Mouse (Mus musculus) hindbrain, embryonic 10.5 days (tissue): ENCODE measurements around the gene Gatb. TPM values are rescaled to one million over a fixed set of nuclear protein-coding genes. Genes with fewer than 3 reads are reported as not detected.
A peak's percentile ranks its signal among the peaks of the same experiment; 100 is the strongest.

Source experiments
- DNase-seq: peaks from one replicate; pipeline ENCODE4 v3.0.0-alpha.2; 2017; ENCODE audit warnings: low spot score
- H3K27ac ChIP-seq: fragments of 300-500 bp; sonication (generic); 2 replicates; pipeline ENCODE4 v1.5.1; 2016; ENCODE audit warnings: mild to moderate bottlenecking, moderate library complexity
- H3K27me3 ChIP-seq: fragments of 300-500 bp; sonication (generic); 2 replicates; pipeline ENCODE4 v1.6.1; 2016; ENCODE audit warnings: mild to moderate bottlenecking; ENCODE audit not compliant: poor library complexity, insufficient read depth, severe bottlenecking
- H3K36me3 ChIP-seq: fragments of 300-500 bp; sonication (generic); 2 replicates; pipeline ENCODE4 v1.6.1; 2016; ENCODE audit warnings: mild to moderate bottlenecking, moderate library complexity
- H3K4me1 ChIP-seq: fragments of 300-500 bp; sonication (generic); replicated peaks from 2 replicates; pipeline ENCODE4 v1.6.1; 2016; ENCODE audit warnings: mild to moderate bottlenecking
- H3K4me3 ChIP-seq: fragments of 300-500 bp; sonication (generic); 2 replicates; pipeline ENCODE4 v1.5.1; 2016; ENCODE audit warnings: mild to moderate bottlenecking, moderate library complexity
- H3K9me3 ChIP-seq: fragments of 300-500 bp; sonication (generic); 2 replicates; pipeline ENCODE4 v1.6.1; 2016; ENCODE audit warnings: mild to moderate bottlenecking, moderate library complexity
- WGBS: fragments of 180-500 bp; shearing (Covaris S2); methylation state at CpG from one replicate; pipeline ENCODE4 v1.1.7; 2016; 5-methylcytosine and 5-hydroxymethylcytosine counted together
- polyA plus RNA-seq: library from polyadenylated mRNA; unstranded; fragments of >200 nt; fragmentation: Nextera tagmentation; extraction: Ambion mirVana; gene quantifications from 2 replicates; pipeline ENCODE4 v1.2.1, GENCODE M21; 2016

Gene Gatb
- polyA plus RNA-seq, 1 experiment from 2014 or later, result 23.2 TPM

DNA sequence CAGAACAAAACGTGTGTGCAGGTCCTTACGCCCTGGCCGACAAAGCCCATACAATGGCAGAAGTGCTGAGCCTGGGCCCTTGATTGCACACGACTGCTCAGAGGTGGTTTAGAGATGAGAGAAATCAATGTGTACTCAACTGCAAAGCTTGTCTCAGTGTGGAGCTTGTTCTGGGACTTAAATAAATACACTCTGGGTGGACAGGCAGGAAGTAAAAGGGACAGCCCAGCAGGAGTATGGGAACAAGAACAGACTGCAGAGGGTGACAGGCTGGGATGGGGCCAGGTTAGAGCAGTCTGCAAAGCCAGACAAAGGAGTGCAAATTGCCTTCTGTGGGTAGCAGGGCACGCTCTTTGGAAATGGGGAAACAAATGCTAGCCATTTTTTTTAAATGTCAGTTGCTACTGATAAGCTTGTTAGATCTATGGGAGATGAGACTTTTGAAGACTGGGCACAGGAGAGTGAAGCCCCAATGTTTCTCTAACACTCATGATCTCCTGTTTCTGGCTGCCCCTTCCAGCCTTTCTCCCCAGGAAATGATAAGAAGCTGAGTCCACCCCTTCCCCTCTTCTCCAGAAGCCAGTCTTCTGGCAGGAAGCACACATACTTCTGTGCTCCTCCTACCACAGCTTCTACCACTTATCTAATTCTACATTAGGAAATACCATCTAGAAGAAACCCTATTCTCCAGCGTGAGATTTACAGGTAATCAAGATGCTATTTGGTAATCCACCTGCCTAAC, 129.4 kb downstream of the Gatb start:
- no peaks in the 10 kb centered on the region for H3K36me3 ChIP-seq
- no peak for DNase-seq
- no peaks in the 10 kb centered on the region for H3K9me3 ChIP-seq
- H3K4me1 ChIP-seq, result peaks cover 7% of the 10 kb centered on the region
- H3K27ac ChIP-seq, result 0 out of 2 replicates have a peak overlapping the region, but pooled peaks have one; percentile 18
- WGBS, result 53% methylated on average over 6 of the region's 6 CpGs
- no peaks in the 10 kb centered on the region for H3K27me3 ChIP-seq
- no peak overlapping the region for H3K4me3 ChIP-seq

Other genes with a start within 250 kb of the Gatb start
- gene Fam160a1, start 243.2 kb downstream of the Gatb start, polyA plus RNA-seq, result 0.64 and 1.1 TPM in 2 replicates